Mouse (Mus musculus) brain, embryonic 14.5 days (tissue): ENCODE data around the gene Klk11. TPM values are rescaled to one million over a fixed set of nuclear protein-coding genes. Genes with fewer than 3 reads are reported as not detected.
A peak's percentile ranks its signal among the peaks of the same experiment; 100 is the strongest.

Source experiments
- DNase-seq: peaks from one replicate; pipeline ENCODE4 v3.0.0-alpha.2; 2011; ENCODE audit warnings: low read depth
- CTCF ChIP-seq: fragments of 200-500 bp; IDR thresholded peaks from 2 replicates; pipeline ENCODE4 v1.5.1; 2012; ENCODE audit warnings: inconsistent platforms, mild to moderate bottlenecking, moderate library complexity, borderline replicate concordance; ENCODE audit not compliant: insufficient read depth, insufficient read length; ENCODE audit errors: extremely low read depth
- POLR2A ChIP-seq: fragments of 200-500 bp; IDR thresholded peaks from 2 replicates; pipeline ENCODE4 v1.6.1; 2012; ENCODE audit warnings: mild to moderate bottlenecking, inconsistent platforms, borderline replicate concordance; ENCODE audit not compliant: poor library complexity, insufficient read depth, insufficient read length, severe bottlenecking; ENCODE audit errors: extremely low read depth
- polyA plus RNA-seq: library from polyadenylated mRNA; depleted of rRNA; stranded (reverse); fragments of >200 nt; gene quantifications from 2 replicates; pipeline ENCODE4 v1.2.3, GENCODE M21; 2012; rRNA removed

Klk11 gene
- polyA plus RNA-seq = 0.35 TPM in 1 of 2 replicates, not detected in the other

- TF ChIP-seq POLR2A = no peak
- no peak for TF ChIP-seq CTCF
- DNase-seq = no peak
Observed at GRCm38 (mm10) chr7:43774364-43774763, at the start of gene Klk11. Gene Klk11 (plus strand): TSS chr7:43774604.

- no peak for TF ChIP-seq CTCF
- DNase-seq = peak; percentile 28
Observed at GRCm38 (mm10) chr7:43747788-43748187, 26.6 kb upstream of the Klk11 start.

- no peak for DNase-seq
- TF ChIP-seq POLR2A = no peak
- TF ChIP-seq CTCF = no peak
Observed at GRCm38 (mm10) chr7:43752806-43753205, 21.6 kb upstream of the Klk11 start.

GRCm38 (mm10) chr7:43766484-43766883 lies 7.9 kb upstream of the Klk11 start:
- peak; percentile 15 for DNase-seq
- TF ChIP-seq POLR2A (no peak), CTCF (no peak)

DNA sequence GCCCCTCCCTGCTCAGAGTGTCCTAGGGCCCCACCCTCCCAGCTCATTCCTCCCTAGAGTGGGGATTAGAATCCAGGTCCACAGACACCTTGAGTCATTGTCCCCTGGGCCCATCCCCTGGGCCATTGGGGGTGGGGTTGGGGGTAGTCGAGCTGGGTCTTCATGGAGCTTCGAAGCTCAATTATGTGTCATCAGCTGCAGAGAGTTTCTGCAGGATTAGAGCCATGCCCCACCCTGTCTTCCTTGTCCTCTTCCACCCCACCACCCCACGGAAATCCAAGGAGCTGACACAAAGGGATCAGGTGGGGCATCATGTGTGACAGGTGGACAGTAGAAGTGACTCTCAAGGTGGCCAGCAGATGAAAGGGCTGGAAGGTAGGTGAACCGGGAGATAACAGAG lies 5.8 kb upstream of the Klk11 start, which contains the start of gene Klk12:
TSS of gene Klk12 (plus strand) at position 301 of the 400 bp plus-strand sequence.
- TF ChIP-seq POLR2A (no peak), CTCF (no peak)

DNA sequence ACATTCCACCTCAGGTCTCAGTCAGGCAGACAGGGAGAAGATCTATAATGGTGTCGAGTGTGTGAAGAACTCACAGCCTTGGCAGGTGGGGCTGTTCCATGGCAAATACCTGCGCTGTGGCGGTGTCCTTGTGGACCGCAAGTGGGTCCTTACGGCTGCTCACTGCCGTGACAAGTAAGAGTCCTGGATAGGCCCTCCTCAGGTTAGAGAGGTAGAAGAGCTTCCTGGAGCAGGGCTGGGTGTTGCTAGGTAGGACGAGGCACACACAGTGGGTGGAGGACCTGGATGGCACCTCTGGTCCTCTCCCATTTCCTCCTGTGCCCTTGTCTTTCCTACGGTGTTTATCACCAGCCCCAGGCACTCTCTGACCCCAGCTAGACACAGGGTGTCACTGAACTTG lies 4.8 kb upstream of the Klk11 start:
- TF ChIP-seq POLR2A = no peak
- no peak for DNase-seq

More for the DNA sequence above, 5.8 kb upstream of the Klk11 start, which contains the start of gene Klk12:
- DNase-seq = no peak

DNA sequence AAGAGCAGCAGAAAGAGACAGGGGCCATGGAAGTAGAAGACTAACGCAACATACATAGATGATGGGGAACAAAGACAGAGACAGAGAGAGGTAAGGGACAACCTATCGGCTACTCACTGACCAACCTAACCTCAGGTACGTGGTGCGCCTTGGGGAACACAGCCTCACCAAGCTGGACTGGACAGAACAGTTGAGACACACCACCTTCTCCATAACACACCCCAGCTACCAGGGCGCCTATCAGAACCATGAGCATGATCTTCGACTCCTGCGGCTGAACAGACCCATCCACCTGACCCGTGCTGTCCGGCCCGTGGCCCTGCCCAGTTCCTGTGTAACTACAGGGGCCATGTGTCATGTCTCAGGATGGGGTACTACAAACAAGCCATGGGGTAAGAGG lies 3.7 kb upstream of the Klk11 start:
- TF ChIP-seq CTCF = no peak
- TF ChIP-seq POLR2A = no peak
- no peak for DNase-seq

GRCm38 (mm10) chr7:43771916-43772315 lies 2.5 kb upstream of the Klk11 start:
- no peak for TF ChIP-seq CTCF
- TF ChIP-seq POLR2A = no peak
- no peak for DNase-seq

DNA sequence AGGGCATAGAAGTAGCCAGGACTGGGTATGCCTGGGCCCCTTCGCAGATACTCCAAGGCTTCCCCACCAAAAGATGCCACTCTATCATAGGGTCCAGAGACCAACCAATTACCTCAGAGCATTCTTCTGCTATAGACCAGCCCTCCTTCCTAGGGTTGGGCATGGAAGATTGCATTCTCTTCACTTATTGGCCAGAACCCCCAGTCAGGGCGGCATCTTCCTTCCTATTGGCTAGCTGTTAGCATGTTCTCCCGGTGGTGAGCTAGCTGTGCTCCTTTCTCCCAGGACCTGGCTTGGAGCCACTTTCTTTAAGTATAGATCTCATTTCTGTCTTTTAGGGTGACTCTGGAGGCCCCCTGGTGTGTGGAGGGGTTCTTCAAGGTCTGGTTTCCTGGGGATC lies 1.5 kb upstream of the Klk11 start:
- no peak for TF ChIP-seq CTCF
- no peak for TF ChIP-seq POLR2A
- no peak for DNase-seq

- TF ChIP-seq POLR2A = no peak
- no peak for TF ChIP-seq CTCF
- DNase-seq = no peak
Observed at GRCm38 (mm10) chr7:43774802-43775201, 398 bp downstream of the Klk11 start.

- DNase-seq = no peak
Observed at GRCm38 (mm10) chr7:43775311-43776057, 1.1 kb downstream of the Klk11 start.

GRCm38 (mm10) chr7:43776506-43776905 lies 2.1 kb downstream of the Klk11 start:
- no peak for TF ChIP-seq CTCF
- no peak for DNase-seq

More at GRCm38 (mm10) chr7:43775311-43776057, 1.1 kb downstream of the Klk11 start:
- TF ChIP-seq POLR2A (no peak), CTCF (no peak)
